Mouse (Mus musculus): ENCODE measurements around the gene Galnt18.

GRCm38 (mm10) chr7:111625736-111626135 lies 154.0 kb downstream of the Galnt18 start:
- TF ChIP-seq HCFC1 (IDR thresholded peaks at IDR 0.05; ENCODE audit: borderline replicate concordance, insufficient read depth, low read length) (no peak), CHD2 (IDR thresholded peaks at IDR 0.05; ENCODE audit: low read depth, low read length) (no peak), ZNF384 (IDR thresholded peaks at IDR 0.05; ENCODE audit: low read depth, low read length) (no peak), MAFK (IDR thresholded peaks at IDR 0.05; ENCODE audit: insufficient read depth, low read depth, low read length) (no peak)

All from ES-E14 (cell line).